Mouse (Mus musculus) heart, postnatal 0 days (tissue): ENCODE data around the gene Hrh3. TPM values are rescaled to one million over a fixed set of nuclear protein-coding genes. Genes with fewer than 3 reads are reported as not detected.

Experiments
- ATAC-seq: fragments of 200-750 bp; cut with Nextera tagmentation; 2 replicates; pipeline ENCODE4 v1.8.0; 2017; ENCODE audit warnings: low read depth, moderate number of reproducible peaks, moderate library complexity; ENCODE audit not compliant: insufficient read depth
- DNase-seq: peaks from one replicate; pipeline ENCODE4 v3.0.0-alpha.2; 2016; ENCODE audit warnings: low spot score
- H3K27ac ChIP-seq: fragments of 300-500 bp; sonication (generic); 2 replicates; pipeline ENCODE4 v1.5.1; 2014; ENCODE audit warnings: low read depth, mild to moderate bottlenecking
- H3K27me3 ChIP-seq: fragments of 300-500 bp; sonication (generic); 2 replicates; pipeline ENCODE4 v1.6.1; 2014; ENCODE audit warnings: low read length, mixed read lengths; ENCODE audit not compliant: control insufficient read depth, insufficient read depth
- H3K36me3 ChIP-seq: fragments of 300-500 bp; sonication (generic); replicated peaks from 2 replicates; pipeline ENCODE4 v1.6.1; 2014; ENCODE audit warnings: low read length, mixed read lengths; ENCODE audit not compliant: control insufficient read depth, insufficient read depth
- H3K4me1 ChIP-seq: fragments of 300-500 bp; sonication (generic); 2 replicates; pipeline ENCODE4 v1.6.1; 2014; ENCODE audit warnings: antibody characterized with exemption; ENCODE audit not compliant: control insufficient read depth, insufficient read depth
- H3K4me2 ChIP-seq: fragments of 300-500 bp; sonication (generic); 2 replicates; pipeline ENCODE4 v1.6.1; 2014; ENCODE audit warnings: low read depth, mild to moderate bottlenecking, low read length, moderate library complexity
- H3K4me3 ChIP-seq: fragments of 300-500 bp; sonication (generic); 2 replicates; pipeline ENCODE4 v1.5.1; 2014; ENCODE audit warnings: low read depth, low read length
- H3K9ac ChIP-seq: fragments of 300-500 bp; sonication (generic); replicated peaks from 2 replicates; pipeline ENCODE4 v1.6.1; 2014; ENCODE audit warnings: low read depth, low read length, mixed read lengths
- H3K9me3 ChIP-seq: fragments of 300-500 bp; sonication (generic); replicated peaks from 2 replicates; pipeline ENCODE4 v1.6.1; 2016; ENCODE audit warnings: low read length; ENCODE audit not compliant: control insufficient read depth
- CTCF ChIP-seq: IDR thresholded peaks from 2 replicates; pipeline ENCODE4 v1.5.1; 2016; ENCODE audit warnings: antibody characterized with exemption, control low read depth, low read depth
- EP300 ChIP-seq: IDR thresholded peaks from 2 replicates; pipeline ENCODE4 v1.6.1; 2016; ENCODE audit warnings: antibody characterized with exemption, low read depth
- WGBS: fragments of 180-500 bp; shearing (Covaris S2); extraction: QIAGEN DNeasy Blood & Tissue Kit; methylation state at CpG from one replicate; pipeline ENCODE4 v1.1.7; 2014; 5-methylcytosine and 5-hydroxymethylcytosine counted together
- polyA plus RNA-seq: library from polyadenylated mRNA; unstranded; fragments of >200 nt; fragmentation: Nextera tagmentation; extraction: Ambion mirVana; gene quantifications from 2 replicates; pipeline ENCODE4 v1.2.1, GENCODE M21; 2015
- total RNA-seq: library from RNA; depleted of rRNA; stranded (reverse); fragments of >200 nt; gene quantifications from 2 replicates; pipeline ENCODE4 v1.2.3, GENCODE M21; 2014; ENCODE audit warnings: low replicate concordance

The Hrh3 gene
- total and polyA plus RNA-seq, 2 experiments from 2014 or later = not detected

GRCm38 (mm10) chr2:180115279-180115678 is 11.0 kb upstream of the Hrh3 start:
- H3K27me3 ChIP-seq = no peaks in the 10 kb centered on the region
- H3K27ac ChIP-seq = 0 out of 2 replicates have a peak overlapping the region, but pooled peaks have one; percentile 27
- no peak for TF ChIP-seq EP300
- TF ChIP-seq CTCF = no peak
- ATAC-seq = no peak
- no peaks in the 10 kb centered on the region for H3K36me3 ChIP-seq
- 3% methylated on average over 6 of the region's 6 CpGs for WGBS
- peak; percentile 36 for DNase-seq
- peaks cover 34% of the 10 kb centered on the region for H3K4me1 ChIP-seq
- no peaks in the 10 kb centered on the region for H3K9me3 ChIP-seq
- no peak overlapping the region for H3K4me3 ChIP-seq
- H3K9ac ChIP-seq = no peak overlapping the region
- no peak overlapping the region for H3K4me2 ChIP-seq

DNA sequence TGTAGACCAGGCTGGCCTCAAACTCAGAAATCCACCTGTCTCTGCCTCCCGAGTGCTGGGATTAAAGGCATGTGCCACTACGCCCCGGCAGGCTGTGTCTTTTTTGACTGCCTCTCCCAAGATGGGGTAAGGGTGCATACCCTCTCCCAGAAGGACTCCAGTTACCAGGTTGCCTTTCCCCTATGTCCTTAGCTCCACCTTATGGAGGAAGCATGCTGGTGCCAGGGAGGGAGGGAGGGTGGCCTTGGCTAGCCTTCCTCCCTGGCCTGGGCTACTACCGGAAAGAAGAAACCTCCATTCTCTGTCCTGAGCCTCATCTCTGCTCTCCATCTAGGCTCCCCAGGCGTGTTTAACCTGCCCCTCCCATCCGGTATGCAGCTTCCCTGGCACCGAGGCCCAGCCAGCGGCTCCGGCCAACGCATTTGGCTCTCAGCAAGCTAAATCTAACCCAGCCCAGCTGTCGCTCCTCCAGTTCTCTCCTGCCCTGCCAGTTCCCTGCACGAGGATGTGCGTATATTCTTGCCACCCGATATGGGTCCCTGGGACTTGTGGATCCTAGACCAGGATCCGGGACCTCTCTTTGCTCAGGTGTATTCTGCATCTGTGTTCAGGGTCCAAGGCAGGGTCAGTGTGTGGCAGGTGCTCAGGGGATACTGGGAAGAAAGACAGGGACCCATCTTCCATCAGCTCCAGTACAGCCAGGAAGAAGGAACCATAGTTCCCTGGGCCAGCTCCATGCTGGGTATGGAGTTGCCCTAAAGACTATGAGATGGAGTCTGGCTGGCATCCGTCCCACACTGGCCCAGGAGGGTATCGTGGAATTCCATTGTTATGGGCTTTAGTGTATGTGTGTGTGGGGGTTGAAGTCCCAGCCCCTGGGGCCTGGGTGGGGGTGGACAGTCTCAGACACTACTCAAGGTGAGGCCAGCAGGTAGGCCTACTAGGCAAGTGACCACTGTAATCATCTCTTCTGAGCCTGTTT is 9.9 kb upstream of the Hrh3 start:
- DNase-seq (no peak), ATAC-seq (no peak)
- Histone ChIP-seq H3K4me3 (no peak overlapping the region), H3K9me3 (no peaks in the 10 kb centered on the region), H3K27ac (no peak overlapping the region), H3K27me3 (no peaks in the 10 kb centered on the region), H3K36me3 (no peaks in the 10 kb centered on the region), H3K4me2 (no peak overlapping the region), H3K9ac (no peak overlapping the region), H3K4me1 (peaks cover 28% of the 10 kb centered on the region)
- WGBS = 53% methylated on average over 17 of the region's 17 CpGs
- TF ChIP-seq EP300 = no peak
- peak; percentile 34; the same call in 1 of the 2 replicates for TF ChIP-seq CTCF

DNA sequence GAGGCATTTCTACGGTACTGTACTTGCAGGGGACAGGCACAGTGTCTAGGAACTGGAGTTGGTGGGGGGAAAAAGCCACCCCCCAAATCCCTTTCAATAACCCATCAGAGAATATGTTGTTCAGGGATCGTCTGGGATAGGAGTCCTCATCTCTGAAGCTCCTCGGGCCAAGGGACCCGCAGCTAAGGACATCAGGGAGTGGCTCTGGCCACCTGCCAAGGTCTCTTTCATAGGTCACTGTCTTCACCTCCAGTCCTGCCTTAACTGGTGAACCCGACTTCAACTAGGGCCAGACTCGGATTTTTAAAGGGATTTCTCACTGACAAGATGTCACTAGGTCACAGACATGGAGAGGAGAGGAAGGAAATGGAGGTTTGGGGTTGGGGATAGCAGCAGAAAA is 4.0 kb upstream of the Hrh3 start:
- no peak overlapping the region for H3K4me3 ChIP-seq
- H3K4me1 ChIP-seq = 0 out of 2 replicates have a peak, but pooled peaks cover 14% of the 10 kb centered on the region
- ATAC-seq (no peak), DNase-seq (no peak)
- H3K27me3 ChIP-seq = peaks cover 26% of the 10 kb centered on the region
- H3K36me3 ChIP-seq = no peaks in the 10 kb centered on the region
- no peak overlapping the region for H3K4me2 ChIP-seq
- H3K9ac ChIP-seq = no peak overlapping the region
- no peak for TF ChIP-seq EP300
- TF ChIP-seq CTCF = no peak
- WGBS = 44% methylated on average over 6 of the region's 6 CpGs
- H3K9me3 ChIP-seq = no peaks in the 10 kb centered on the region
- H3K27ac ChIP-seq = no peak overlapping the region

DNA sequence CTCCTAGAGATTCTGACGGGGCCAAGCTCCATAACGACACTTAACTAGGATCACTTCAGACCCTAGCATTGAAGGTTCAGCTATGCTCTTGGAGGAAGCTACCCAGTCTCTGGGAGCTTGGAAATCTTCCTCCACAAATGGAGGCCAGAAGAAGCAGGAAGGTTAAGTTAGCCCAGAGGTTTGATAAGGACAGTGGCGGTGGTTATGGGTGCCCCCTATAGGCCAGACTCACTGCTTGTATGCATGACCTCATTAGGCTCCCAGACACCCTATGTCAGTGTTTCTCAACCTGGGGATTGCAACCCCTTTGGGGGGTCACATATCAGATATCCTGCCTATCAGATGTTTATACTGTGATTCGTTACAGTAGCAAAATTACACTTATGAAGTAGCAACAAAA is 2.8 kb upstream of the Hrh3 start:
- Histone ChIP-seq H3K9ac (no peak overlapping the region), H3K4me1 (0 out of 2 replicates have a peak, but pooled peaks cover 14% of the 10 kb centered on the region), H3K4me3 (no peak overlapping the region), H3K4me2 (no peak overlapping the region), H3K9me3 (no peaks in the 10 kb centered on the region), H3K27ac (no peak overlapping the region), H3K27me3 (peaks cover 38% of the 10 kb centered on the region), H3K36me3 (no peaks in the 10 kb centered on the region)
- TF ChIP-seq CTCF = 0 out of 2 replicates have a peak, but pooled peaks have one; percentile 14
- TF ChIP-seq EP300 = no peak
- ATAC-seq = no peak
- 61% methylated on average over 4 of the region's 4 CpGs for WGBS
- DNase-seq = no peak

DNA sequence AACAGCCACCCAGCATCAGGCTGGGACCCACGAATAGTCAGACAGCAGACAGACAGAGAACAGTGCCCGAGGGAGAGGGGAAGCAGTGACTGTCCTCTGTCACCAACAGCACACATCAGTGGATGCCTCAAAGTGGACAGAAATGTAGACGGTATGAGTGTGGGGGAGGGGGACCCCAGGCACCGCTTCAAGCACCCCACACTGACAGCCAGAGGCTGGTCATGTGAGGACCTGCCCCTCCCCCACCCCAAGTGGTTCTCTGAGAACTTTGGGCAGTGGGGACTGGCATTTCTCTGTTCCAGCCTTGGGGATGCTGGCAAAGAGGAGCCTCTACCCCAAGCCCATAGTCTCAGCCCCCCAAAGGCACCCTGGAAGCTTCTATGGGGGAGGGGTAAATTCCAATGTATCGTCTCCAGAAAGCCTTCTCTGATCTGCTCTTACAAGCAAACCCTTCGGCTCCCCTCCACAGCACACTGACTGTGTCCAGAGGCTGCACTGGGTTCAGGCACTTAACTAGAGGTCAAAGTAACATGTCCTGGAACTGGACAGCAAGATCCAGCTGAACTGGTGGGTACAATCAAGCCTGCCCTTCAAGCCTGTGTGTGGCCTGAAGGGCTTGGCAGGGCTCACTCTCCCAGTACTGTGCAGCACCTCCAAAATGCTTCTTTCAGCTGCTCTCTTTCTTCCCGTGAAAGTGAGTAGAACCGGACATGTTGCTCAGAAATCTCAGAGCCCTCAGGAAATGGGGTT is 1.3 kb upstream of the Hrh3 start:
- Histone ChIP-seq H3K4me3 (no peak overlapping the region), H3K4me2 (no peak overlapping the region), H3K27ac (no peak overlapping the region), H3K9ac (no peak overlapping the region), H3K9me3 (no peaks in the 10 kb centered on the region), H3K27me3 (peaks cover 53% of the 10 kb centered on the region), H3K36me3 (no peaks in the 10 kb centered on the region), H3K4me1 (0 out of 2 replicates have a peak, but pooled peaks cover 14% of the 10 kb centered on the region)
- WGBS = 25% methylated on average over 8 of the region's 8 CpGs
- TF ChIP-seq CTCF (no peak), EP300 (no peak)
- DNase-seq (no peak), ATAC-seq (no peak)
